Mouse (Mus musculus) neural tube, embryonic 15.5 days (tissue): ENCODE measurements around the gene Msh5. TPM values are rescaled to one million over a fixed set of nuclear protein-coding genes. Genes with fewer than 3 reads are reported as not detected.

Source experiments
- ATAC-seq: fragments of 200-750 bp; cut with Nextera tagmentation; 2 replicates; pipeline ENCODE4 v1.8.0; 2017; ENCODE audit warnings: mild to moderate bottlenecking, moderate TSS enrichment, moderate library complexity; ENCODE audit not compliant: low FRiP score
- H3K27ac ChIP-seq: fragments of 300-500 bp; sonication (generic); replicated peaks from 2 replicates; pipeline ENCODE4 v1.5.1; 2015; ENCODE audit warnings: mild to moderate bottlenecking, inconsistent platforms
- H3K27me3 ChIP-seq: fragments of 300-500 bp; sonication (generic); replicated peaks from 2 replicates; pipeline ENCODE4 v1.6.1; 2015; ENCODE audit warnings: inconsistent platforms
- H3K36me3 ChIP-seq: fragments of 300-500 bp; sonication (generic); 2 replicates; pipeline ENCODE4 v1.6.1; 2015; ENCODE audit warnings: inconsistent platforms
- H3K4me1 ChIP-seq: fragments of 300-500 bp; sonication (generic); 2 replicates; pipeline ENCODE4 v1.6.1; 2015; ENCODE audit warnings: inconsistent platforms
- H3K4me2 ChIP-seq: fragments of 300-500 bp; sonication (generic); 2 replicates; pipeline ENCODE4 v1.6.1; 2015; ENCODE audit warnings: inconsistent platforms, mild to moderate bottlenecking, moderate library complexity
- H3K4me3 ChIP-seq: fragments of 300-500 bp; sonication (generic); replicated peaks from 2 replicates; pipeline ENCODE4 v1.5.1; 2015; ENCODE audit warnings: mild to moderate bottlenecking, inconsistent platforms
- H3K9ac ChIP-seq: fragments of 300-500 bp; sonication (generic); replicated peaks from 2 replicates; pipeline ENCODE4 v1.6.1; 2015; ENCODE audit warnings: mild to moderate bottlenecking, inconsistent platforms
- H3K9me3 ChIP-seq: fragments of 300-500 bp; sonication (generic); replicated peaks from 2 replicates; pipeline ENCODE4 v1.6.1; 2016; ENCODE audit warnings: inconsistent platforms
- WGBS: fragments of 180-500 bp; shearing (Covaris S2); methylation state at CpG from one replicate; pipeline ENCODE4 v1.1.7; 2015; ENCODE audit warnings: mixed read lengths; 5-methylcytosine and 5-hydroxymethylcytosine counted together
- polyA plus RNA-seq: library from polyadenylated mRNA; unstranded; fragments of >200 nt; fragmentation: Nextera tagmentation; extraction: Ambion mirVana; gene quantifications from 2 replicates; pipeline ENCODE4 v1.2.1, GENCODE M21; 2015

Msh5 gene
- polyA plus RNA-seq, 1 experiment from 2014 or later: 2.0 TPM

GRCm38 (mm10) chr17:35052271-35052798, 5.8 kb upstream of the Msh5 start:
- H3K27me3 ChIP-seq: no peaks in the 10 kb centered on the region
- no peak for ATAC-seq
- no peaks in the 10 kb centered on the region for H3K9me3 ChIP-seq
- H3K27ac ChIP-seq: peak overlapping the region; percentile 83
- WGBS: 81% methylated on average over 12 of the region's 12 CpGs
- peaks cover 40% of the 10 kb centered on the region for H3K4me1 ChIP-seq
- H3K4me2 ChIP-seq: peak overlapping the region; percentile 60
- peaks cover 2% of the 10 kb centered on the region; the same call in 1 of the 2 replicates for H3K36me3 ChIP-seq
- 0 out of 2 replicates have a peak overlapping the region, but pooled peaks have one; percentile 51 for H3K9ac ChIP-seq
- peak overlapping the region; percentile 42 for H3K4me3 ChIP-seq

- H3K36me3 ChIP-seq: peaks cover 2% of the 10 kb centered on the region; the same call in 1 of the 2 replicates
- no peaks in the 10 kb centered on the region for H3K9me3 ChIP-seq
- H3K27me3 ChIP-seq: no peaks in the 10 kb centered on the region
- H3K4me2 ChIP-seq: peak overlapping the region; percentile 60
- H3K4me3 ChIP-seq: peak overlapping the region; percentile 42
- peak overlapping the region; percentile 51 for H3K9ac ChIP-seq
- H3K4me1 ChIP-seq: peaks cover 46% of the 10 kb centered on the region
- 6% methylated on average over 21 of the region's 21 CpGs for whole genome bisulfite sequencing
- ATAC-seq: no peak
- H3K27ac ChIP-seq: peak overlapping the region; percentile 83
Observed at GRCm38 (mm10) chr17:35051156-35052086, 4.9 kb upstream of the Msh5 start.

- H3K4me2 ChIP-seq: peak overlapping the region; percentile 60
- no peaks in the 10 kb centered on the region for H3K27me3 ChIP-seq
- H3K9me3 ChIP-seq: no peaks in the 10 kb centered on the region
- H3K36me3 ChIP-seq: peaks cover 2% of the 10 kb centered on the region; the same call in 1 of the 2 replicates
- H3K4me1 ChIP-seq: peaks cover 51% of the 10 kb centered on the region
- peak overlapping the region; percentile 44 for H3K9ac ChIP-seq
- no peak for ATAC-seq
- H3K27ac ChIP-seq: peak overlapping the region; percentile 82
- under 1% methylated on average over 26 of the region's 27 CpGs for WGBS
- H3K4me3 ChIP-seq: peak overlapping the region; percentile 42
Observed at GRCm38 (mm10) chr17:35050126-35050750, 3.7 kb upstream of the Msh5 start.

DNA sequence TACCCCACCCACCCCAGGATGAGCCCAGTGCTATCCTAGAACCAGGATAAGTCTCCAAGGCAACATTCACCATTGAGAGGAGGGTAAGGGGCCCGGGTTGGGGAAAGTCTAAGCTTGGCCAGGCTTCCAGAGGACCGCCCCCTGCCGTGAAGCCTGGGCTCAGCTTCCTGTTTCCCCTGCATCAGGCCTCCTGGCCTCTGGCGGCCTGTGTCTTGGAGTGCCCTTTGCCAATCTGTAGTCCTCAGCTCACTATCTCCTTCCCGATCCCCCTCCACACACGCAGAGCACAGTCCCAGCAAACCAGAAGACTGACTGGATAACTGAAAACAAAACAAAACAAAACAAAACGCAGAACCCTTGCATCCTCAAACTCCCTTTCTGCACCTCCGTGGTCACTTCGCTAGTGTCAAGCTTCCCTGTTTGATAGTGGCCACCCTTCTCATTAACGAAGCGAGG, 3.0 kb upstream of the Msh5 start, which contains the start of gene Clic1:
Gene Clic1, plus strand, starts transcription at position 406 of the 456 bp plus-strand sequence.
- no peaks in the 10 kb centered on the region for H3K27me3 ChIP-seq
- H3K4me3 ChIP-seq: peak within 1 kb of the TSS; percentile 42
- peaks cover 2% of the 10 kb centered on the region; the same call in 1 of the 2 replicates for H3K36me3 ChIP-seq
- peak within 1 kb of the TSS; percentile 82 for H3K27ac ChIP-seq
- ATAC-seq: no peak
- peaks cover 51% of the 10 kb centered on the region for H3K4me1 ChIP-seq
- WGBS: 5% methylated on average over 11 of the region's 11 CpGs
- peak within 1 kb of the TSS; percentile 44 for H3K9ac ChIP-seq
- peak within 1 kb of the TSS; percentile 60 for H3K4me2 ChIP-seq
- H3K9me3 ChIP-seq: no peaks in the 10 kb centered on the region

GRCm38 (mm10) chr17:35048932-35049440, 2.4 kb upstream of the Msh5 start:
- no peaks in the 10 kb centered on the region for H3K9me3 ChIP-seq
- peak overlapping the region; percentile 82 for H3K27ac ChIP-seq
- no peak for ATAC-seq
- H3K4me2 ChIP-seq: no peak overlapping the region
- peaks cover 51% of the 10 kb centered on the region for H3K4me1 ChIP-seq
- H3K36me3 ChIP-seq: no peaks in the 10 kb centered on the region
- no peak overlapping the region for H3K9ac ChIP-seq
- WGBS: 78% methylated on average over 5 of the region's 5 CpGs
- H3K27me3 ChIP-seq: no peaks in the 10 kb centered on the region
- no peak overlapping the region for H3K4me3 ChIP-seq

GRCm38 (mm10) chr17:35048149-35048931, 1.8 kb upstream of the Msh5 start:
- ATAC-seq: no peak
- no peak overlapping the region for H3K9ac ChIP-seq
- 44% methylated on average over 11 of the region's 11 CpGs for WGBS
- H3K27me3 ChIP-seq: no peaks in the 10 kb centered on the region
- peaks cover 51% of the 10 kb centered on the region for H3K4me1 ChIP-seq
- peak overlapping the region; percentile 82 for H3K27ac ChIP-seq
- no peak overlapping the region for H3K4me3 ChIP-seq
- H3K36me3 ChIP-seq: no peaks in the 10 kb centered on the region
- no peaks in the 10 kb centered on the region for H3K9me3 ChIP-seq
- H3K4me2 ChIP-seq: peak overlapping the region; percentile 11; the same call in 1 of the 2 replicates

DNA sequence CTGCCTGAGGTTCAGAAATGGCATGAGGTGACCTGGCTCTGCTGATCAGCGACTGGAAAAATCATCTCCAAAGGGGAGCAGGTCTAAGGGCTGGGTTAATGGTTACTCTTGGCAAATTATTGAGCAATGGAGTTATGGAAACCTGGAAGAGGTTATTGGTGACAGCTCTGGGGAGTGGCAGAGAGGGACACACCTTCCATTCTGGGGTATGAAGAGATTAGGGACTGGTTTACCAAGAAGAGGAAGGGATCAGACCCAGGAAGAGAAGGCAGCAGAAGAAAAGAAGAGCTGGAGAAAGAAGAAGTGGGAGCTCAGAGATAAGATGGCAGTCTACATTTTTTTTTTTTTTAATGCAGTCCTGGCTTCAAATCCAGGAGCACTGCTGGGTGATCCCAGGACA, 1.1 kb upstream of the Msh5 start:
- 38% methylated on average over 1 of the region's 1 CpGs for WGBS
- Histone ChIP-seq H3K27ac (peak overlapping the region; percentile 82), H3K4me1 (peaks cover 48% of the 10 kb centered on the region), H3K9me3 (no peaks in the 10 kb centered on the region), H3K9ac (no peak overlapping the region), H3K4me3 (no peak overlapping the region), H3K27me3 (no peaks in the 10 kb centered on the region), H3K36me3 (no peaks in the 10 kb centered on the region), H3K4me2 (peak overlapping the region; percentile 11; the same call in 1 of the 2 replicates)
- ATAC-seq: no peak

DNA sequence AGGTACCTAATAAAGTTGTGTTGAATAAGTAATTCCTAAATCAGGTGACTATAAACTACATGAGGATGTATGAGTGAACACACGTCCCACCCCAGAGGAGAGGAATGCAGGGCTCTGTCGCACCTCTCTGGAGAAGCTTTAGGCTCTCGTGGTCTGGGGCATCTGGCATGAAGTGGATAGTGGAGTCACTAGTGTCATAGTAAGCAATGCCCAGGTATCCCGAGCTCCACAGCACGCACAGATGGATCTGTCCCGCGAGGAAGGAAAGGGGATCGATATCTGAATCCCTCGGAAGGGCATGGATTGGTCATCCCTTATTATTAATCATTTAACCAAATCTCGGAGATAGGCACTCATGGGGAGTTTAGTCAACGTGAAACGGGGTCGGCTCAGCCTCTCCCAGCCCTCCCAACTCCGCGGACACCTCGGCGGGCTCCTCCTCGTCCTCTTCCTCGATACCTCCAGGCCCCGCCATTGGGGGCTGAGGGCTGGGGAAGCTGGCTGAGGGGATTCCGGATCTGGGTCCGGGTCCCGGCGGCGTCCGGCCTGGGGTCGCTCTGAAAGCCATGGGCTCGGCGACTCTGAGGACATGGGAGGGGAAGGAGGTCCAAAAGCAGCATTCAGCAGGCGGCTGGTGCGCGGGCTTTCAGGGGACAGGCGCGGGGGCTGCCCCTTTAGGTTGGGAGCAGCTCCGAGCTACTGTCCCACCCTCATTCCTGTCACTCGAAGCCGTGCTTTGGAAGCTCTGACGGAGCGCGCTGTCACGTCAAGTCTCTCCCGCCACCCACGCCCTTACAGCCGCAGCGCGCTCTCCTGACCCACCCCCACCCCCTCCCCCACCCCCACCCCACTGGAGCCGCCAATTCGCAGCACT, 501 bp downstream of the Msh5 start:
- Histone ChIP-seq H3K4me1 (peaks cover 33% of the 10 kb centered on the region), H3K27ac (peak overlapping the region; percentile 67), H3K4me3 (peak overlapping the region; percentile 59), H3K9me3 (no peaks in the 10 kb centered on the region), H3K36me3 (no peaks in the 10 kb centered on the region), H3K4me2 (peak overlapping the region; percentile 94), H3K9ac (peak overlapping the region; percentile 73), H3K27me3 (no peaks in the 10 kb centered on the region)
- WGBS: 6% methylated on average over 47 of the region's 48 CpGs
- ATAC-seq: peak; percentile 49

DNA sequence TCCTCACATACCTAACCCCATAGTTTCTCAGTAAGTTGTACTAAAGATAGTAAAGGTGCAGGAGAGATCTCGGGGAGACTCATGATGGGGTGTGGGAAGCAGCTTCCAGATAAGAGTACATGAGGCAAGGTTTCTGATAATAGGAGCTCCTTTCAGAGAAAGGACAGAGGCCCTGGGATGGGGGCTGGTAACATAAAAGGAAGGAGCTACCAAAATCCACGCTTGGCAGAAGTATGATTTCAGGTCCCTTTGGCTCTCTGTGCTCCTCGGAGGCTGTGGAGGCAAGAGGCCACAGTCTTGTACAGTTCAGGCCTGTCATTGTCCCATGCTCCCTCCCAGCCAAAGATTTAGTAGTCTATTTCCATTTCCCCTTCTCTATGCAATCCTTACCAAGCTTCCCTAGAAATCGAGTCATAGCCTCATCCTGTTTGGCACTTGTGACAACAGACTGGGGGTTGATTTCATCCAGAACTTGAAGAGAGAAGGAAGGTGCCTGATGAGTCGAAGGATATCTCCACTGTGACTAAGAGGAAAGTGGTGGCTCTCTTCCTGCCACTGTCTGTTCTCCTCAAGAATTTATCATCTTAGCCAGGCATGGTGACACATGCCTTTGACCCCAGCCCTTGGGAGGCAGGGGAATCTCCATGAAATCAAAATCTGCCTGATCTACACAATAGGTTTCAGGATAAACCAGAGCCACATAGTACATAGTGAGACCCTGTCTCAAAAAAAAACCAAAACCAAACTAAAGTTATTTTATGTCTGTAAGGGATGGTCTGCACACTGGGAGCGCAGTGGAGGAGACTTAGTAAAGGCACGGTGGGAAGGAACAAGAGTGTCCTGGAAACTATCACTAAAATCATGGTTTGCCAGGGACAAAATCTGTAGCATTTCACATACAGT, 1.4 kb downstream of the Msh5 start:
- H3K4me3 ChIP-seq: peak overlapping the region; percentile 59
- peak overlapping the region; percentile 94 for H3K4me2 ChIP-seq
- no peaks in the 10 kb centered on the region for H3K9me3 ChIP-seq
- ATAC-seq: no peak
- H3K9ac ChIP-seq: no peak overlapping the region
- 86% methylated on average over 7 of the region's 7 CpGs for WGBS
- H3K27ac ChIP-seq: no peak overlapping the region
- H3K4me1 ChIP-seq: peaks cover 29% of the 10 kb centered on the region
- no peaks in the 10 kb centered on the region for H3K36me3 ChIP-seq
- no peaks in the 10 kb centered on the region for H3K27me3 ChIP-seq
